Mouse (Mus musculus) limb, embryonic 14.5 days (tissue): Measurements from ENCODE around the gene Scoc. TPM values are rescaled to one million over a fixed set of nuclear protein-coding genes. Genes with fewer than 3 reads are reported as not detected.

ENCODE experiments used
- ATAC-seq: fragments of 200-750 bp; cut with Nextera tagmentation; 2 replicates; pipeline ENCODE4 v1.8.0; 2017; ENCODE audit warnings: low read depth, moderate number of reproducible peaks, moderate TSS enrichment; ENCODE audit not compliant: low FRiP score
- DNase-seq: peaks from one replicate; pipeline ENCODE4 v3.0.0-alpha.2; 2015; ENCODE audit warnings: low spot score
- H3K27ac ChIP-seq: fragments of 300-500 bp; sonication (generic); replicated peaks from 2 replicates; pipeline ENCODE4 v1.5.1; 2014; ENCODE audit warnings: low read depth, mild to moderate bottlenecking, low read length, moderate library complexity, mixed read lengths
- H3K27me3 ChIP-seq: fragments of 300-500 bp; sonication (generic); 2 replicates; pipeline ENCODE4 v1.6.1; 2014; ENCODE audit warnings: low read length, mixed read lengths; ENCODE audit not compliant: control insufficient read depth, insufficient read depth
- H3K36me3 ChIP-seq: fragments of 300-500 bp; sonication (generic); 2 replicates; pipeline ENCODE4 v1.6.1; 2014; ENCODE audit warnings: mild to moderate bottlenecking, low read length, moderate library complexity, mixed read lengths; ENCODE audit not compliant: control insufficient read depth, insufficient read depth
- H3K4me1 ChIP-seq: fragments of 300-500 bp; sonication (generic); 2 replicates; pipeline ENCODE4 v1.6.1; 2014; ENCODE audit warnings: antibody characterized with exemption, low read length, mixed read lengths; ENCODE audit not compliant: control insufficient read depth, insufficient read depth
- H3K4me2 ChIP-seq: fragments of 300-500 bp; sonication (generic); replicated peaks from 2 replicates; pipeline ENCODE4 v1.6.1; 2014; ENCODE audit warnings: low read depth, mild to moderate bottlenecking, low read length, moderate library complexity; ENCODE audit not compliant: severe bottlenecking
- H3K4me3 ChIP-seq: fragments of 300-500 bp; sonication (generic); replicated peaks from 2 replicates; pipeline ENCODE4 v1.5.1; 2014; ENCODE audit warnings: low read length
- H3K9ac ChIP-seq: fragments of 300-500 bp; sonication (generic); 2 replicates; pipeline ENCODE4 v1.6.1; 2014; ENCODE audit warnings: mild to moderate bottlenecking, low read depth, low read length, moderate library complexity; ENCODE audit not compliant: severe bottlenecking
- H3K9me3 ChIP-seq: fragments of 300-500 bp; sonication (generic); 2 replicates; pipeline ENCODE4 v1.6.1; 2016; ENCODE audit warnings: low read length; ENCODE audit not compliant: control insufficient read depth
- POLR2A ChIP-seq: fragments of 200-500 bp; IDR thresholded peaks from 2 replicates; pipeline ENCODE4 v1.8.0; 2012; ENCODE audit warnings: inconsistent platforms, mild to moderate bottlenecking, moderate library complexity, borderline replicate concordance; ENCODE audit not compliant: insufficient read depth, insufficient read length; ENCODE audit errors: extremely low read depth
- WGBS: fragments of 180-500 bp; shearing (Covaris S2); extraction: QIAGEN DNeasy Blood & Tissue Kit; methylation state at CpG from one replicate; pipeline ENCODE4 v1.1.7; 2014; 5-methylcytosine and 5-hydroxymethylcytosine counted together
- polyA plus RNA-seq, 2 experiments: library from polyadenylated mRNA; depleted of rRNA in 1 of 2; stranded (reverse) in 1 of 2; unstranded in 1 of 2; fragments of >200 nt; fragmentation: Nextera tagmentation in 1 of 2; extraction: Ambion mirVana in 1 of 2; gene quantifications; 2 replicates each; pipeline versions ENCODE4 v1.2.1 to v1.2.3; 2012 to 2014

Scoc gene
- polyA plus RNA-seq, 2 experiments, result 81.6 to 118 TPM

DNA sequence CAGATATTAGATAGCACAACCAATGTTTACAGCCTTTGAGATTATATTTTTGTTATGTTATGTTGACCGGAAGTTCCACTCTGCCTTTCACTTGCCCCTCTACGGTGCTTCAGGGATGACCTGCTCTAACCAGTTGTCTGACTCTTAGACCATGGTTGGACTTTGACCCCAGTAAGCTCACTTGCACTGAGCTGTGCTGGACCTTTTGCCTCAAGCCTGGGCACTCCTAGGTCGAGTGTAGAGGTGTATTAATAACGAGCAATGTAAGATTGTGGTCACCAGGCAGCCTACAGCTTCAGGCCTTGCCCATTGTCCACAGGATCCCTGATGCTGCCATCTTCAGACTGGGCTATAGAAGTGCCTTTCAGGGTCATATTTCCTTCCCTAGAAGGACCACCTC, 60.5 kb downstream of the Scoc start:
- Histone ChIP-seq H3K9ac (no peak overlapping the region), H3K27me3 (no peaks in the 10 kb centered on the region), H3K9me3 (peaks cover 4% of the 10 kb centered on the region; the same call in 1 of the 2 replicates), H3K4me3 (no peak overlapping the region), H3K36me3 (no peaks in the 10 kb centered on the region), H3K27ac (no peak overlapping the region), H3K4me1 (no peaks in the 10 kb centered on the region), H3K4me2 (no peak overlapping the region)
- 74% methylated on average over 4 of the region's 4 CpGs for WGBS
- no peak for TF ChIP-seq POLR2A
- no peak for DNase-seq
- no peak for ATAC-seq

DNA sequence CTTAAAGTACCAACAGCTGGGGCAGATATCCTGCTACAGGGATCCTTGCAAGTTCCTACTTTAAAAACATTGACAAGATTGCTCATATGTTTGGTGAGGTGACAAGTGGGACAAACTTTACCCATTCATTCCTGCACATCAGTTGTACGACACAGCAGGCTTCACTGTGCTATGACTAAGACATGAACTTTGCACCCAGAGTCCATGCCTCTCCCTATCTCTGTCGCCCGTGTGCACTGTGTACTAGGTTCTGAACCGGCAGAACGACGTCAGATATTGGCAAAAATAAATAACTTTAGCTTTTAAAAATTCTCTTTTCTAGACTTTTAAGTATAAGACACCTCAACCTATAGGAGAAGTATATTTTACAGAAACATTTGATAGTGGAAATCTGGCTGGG, 61.5 kb downstream of the Scoc start:
- no peak for ATAC-seq
- WGBS, result 83% methylated on average over 6 of the region's 6 CpGs

DNA sequence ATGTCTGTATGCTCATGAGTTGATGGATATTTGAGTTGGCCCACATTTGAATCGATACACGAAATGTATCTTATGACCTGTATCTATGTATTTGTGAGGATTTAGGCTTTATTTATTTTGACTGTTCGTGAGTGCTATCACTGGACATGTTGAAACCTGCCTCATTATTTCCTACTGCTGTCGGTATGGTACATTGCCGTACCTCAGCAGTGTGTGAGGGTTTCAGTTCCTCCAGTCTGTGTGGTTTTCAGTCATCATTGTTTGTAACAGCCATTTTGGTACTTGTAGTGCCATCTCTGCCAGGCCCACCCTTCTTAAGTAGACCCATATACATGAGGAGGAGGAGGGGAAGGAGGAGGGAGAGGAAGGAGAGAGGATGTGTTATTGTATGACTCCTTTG, 63.9 kb downstream of the Scoc start:
- no peak overlapping the region for H3K9ac ChIP-seq
- ATAC-seq (no peak), DNase-seq (no peak)
- H3K36me3 ChIP-seq, result no peaks in the 10 kb centered on the region
- no peaks in the 10 kb centered on the region; the same call in 1 of the 2 replicates for H3K4me1 ChIP-seq
- peaks cover 4% of the 10 kb centered on the region; the same call in 1 of the 2 replicates for H3K9me3 ChIP-seq
- no peak overlapping the region for H3K27ac ChIP-seq
- no peak overlapping the region for H3K4me3 ChIP-seq
- TF ChIP-seq POLR2A, result no peak
- peaks cover 9% of the 10 kb centered on the region for H3K27me3 ChIP-seq
- 81% methylated on average over 5 of the region's 5 CpGs for WGBS
- no peak overlapping the region for H3K4me2 ChIP-seq

More for the DNA sequence above, 61.5 kb downstream of the Scoc start:
- Histone ChIP-seq H3K4me3 (no peak overlapping the region), H3K9me3 (peaks cover 4% of the 10 kb centered on the region; the same call in 1 of the 2 replicates), H3K4me2 (no peak overlapping the region), H3K4me1 (no peaks in the 10 kb centered on the region), H3K9ac (no peak overlapping the region), H3K36me3 (no peaks in the 10 kb centered on the region), H3K27me3 (no peaks in the 10 kb centered on the region), H3K27ac (no peak overlapping the region)
- no peak for DNase-seq
- TF ChIP-seq POLR2A, result no peak

DNA sequence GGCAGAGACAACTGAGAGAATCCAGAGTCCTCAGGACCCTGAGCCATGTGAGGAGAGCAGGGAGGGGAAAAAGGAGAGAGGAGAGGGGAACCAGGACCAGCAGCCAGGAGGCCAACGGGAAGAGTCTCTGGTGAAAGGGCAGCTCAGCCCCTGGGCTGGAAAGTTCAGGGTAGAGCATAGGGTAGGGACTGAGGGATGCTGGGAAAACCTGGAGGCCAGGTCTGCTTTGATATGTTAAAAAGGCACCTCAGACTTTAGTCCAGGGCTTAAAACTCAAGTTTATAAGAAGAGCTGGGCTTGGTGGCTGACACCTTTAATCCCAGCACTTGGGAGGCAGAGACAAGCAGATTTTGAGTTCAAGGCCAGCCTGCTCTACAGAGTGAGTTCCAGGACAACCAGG, 65.7 kb downstream of the Scoc start:
- Histone ChIP-seq H3K27ac (no peak overlapping the region), H3K4me3 (no peak overlapping the region), H3K27me3 (peaks cover 11% of the 10 kb centered on the region), H3K4me2 (no peak overlapping the region), H3K36me3 (no peaks in the 10 kb centered on the region), H3K4me1 (no peaks in the 10 kb centered on the region; the same call in 1 of the 2 replicates), H3K9ac (no peak overlapping the region), H3K9me3 (peaks cover 4% of the 10 kb centered on the region; the same call in 1 of the 2 replicates)
- ATAC-seq, result no peak
- 46% methylated on average over 1 of the region's 1 CpGs for WGBS
- TF ChIP-seq POLR2A, result no peak
- DNase-seq, result no peak

DNA sequence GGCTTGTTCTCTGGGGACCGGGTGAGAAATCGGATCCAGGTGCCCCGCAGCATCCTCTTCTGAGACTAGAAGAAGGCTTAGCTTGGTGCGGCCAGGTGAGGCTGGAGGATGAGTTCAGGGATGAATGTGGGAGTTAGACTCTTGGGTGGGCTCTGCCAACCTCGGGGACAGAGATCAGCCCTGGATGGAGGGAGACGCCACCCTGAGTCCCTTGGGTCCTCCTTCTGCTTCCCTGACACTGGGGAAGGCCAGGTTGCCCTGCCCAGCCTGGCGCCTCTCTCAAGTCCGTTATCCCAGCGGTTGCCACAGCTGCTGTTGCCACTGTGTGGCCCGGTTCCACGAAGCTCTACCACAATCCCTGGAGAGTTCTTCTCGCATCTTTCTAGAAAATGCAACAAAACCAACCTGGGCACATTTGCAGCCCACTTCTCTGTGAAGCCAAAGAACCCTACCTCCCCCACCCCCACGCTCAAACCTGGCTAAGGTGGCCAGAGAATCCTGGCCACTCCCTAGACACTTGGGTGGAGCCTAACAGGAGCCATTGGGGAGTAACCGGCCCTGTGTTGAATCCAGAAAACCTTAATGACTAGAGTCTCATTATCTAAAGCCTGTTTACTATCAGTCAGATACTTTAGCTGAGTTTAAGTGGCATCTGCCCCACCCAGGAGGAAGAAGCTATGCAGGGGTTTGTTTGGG, 68.0 kb downstream of the Scoc start:
- no peak for ATAC-seq
- H3K4me1 ChIP-seq, result no peaks in the 10 kb centered on the region; the same call in 1 of the 2 replicates
- WGBS, result 5% methylated on average over 14 of the region's 14 CpGs
- H3K9me3 ChIP-seq, result peaks cover 4% of the 10 kb centered on the region; the same call in 1 of the 2 replicates
- H3K4me3 ChIP-seq, result peak overlapping the region; percentile 47
- peaks cover 11% of the 10 kb centered on the region for H3K27me3 ChIP-seq
- DNase-seq, result no peak
- TF ChIP-seq POLR2A, result no peak
- no peaks in the 10 kb centered on the region for H3K36me3 ChIP-seq
- peak overlapping the region; percentile 61 for H3K9ac ChIP-seq
- peak overlapping the region; percentile 77 for H3K4me2 ChIP-seq
- H3K27ac ChIP-seq, result no peak overlapping the region
